Mouse (Mus musculus) heart, embryonic 14.5 days (tissue): ENCODE measurements at regions not wholly inside any gene's neighbourhood (a gene's known extent, or its start where the extent isn't known, plus 50 kb on each side); places are given as distances from the start of the nearest gene placed in this dataset.

Experiments used
- ATAC-seq: fragments of 200-750 bp; cut with Nextera tagmentation; 2 replicates; pipeline ENCODE4 v1.8.0; 2017; ENCODE audit warnings: low read depth, moderate TSS enrichment; ENCODE audit not compliant: insufficient number of reproducible peaks, insufficient read depth, low FRiP score
- H3K27ac ChIP-seq, 2 experiments: fragments of 200-500 bp in 1 of 2; fragments of 300-500 bp in 1 of 2; sonication (generic) in 1 of 2; replicated peaks in 1 of 2; 2 replicates each; pipeline ENCODE4 v1.5.1; 2012 to 2014; ENCODE audit warnings: low read depth in 2 of 2, low read length in 2 of 2, control low read depth in 1 of 2, mild to moderate bottlenecking in 1 of 2, mixed read lengths in 1 of 2; ENCODE audit not compliant: control insufficient read depth in 1 of 2, insufficient read depth in 1 of 2
- H3K27me3 ChIP-seq: fragments of 300-500 bp; sonication (generic); 2 replicates; pipeline ENCODE4 v1.6.1; 2014; ENCODE audit warnings: mild to moderate bottlenecking, low read length, control low read depth; ENCODE audit not compliant: control insufficient read depth, insufficient read depth
- H3K36me3 ChIP-seq: fragments of 300-500 bp; sonication (generic); 2 replicates; pipeline ENCODE4 v1.6.1; 2014; ENCODE audit warnings: mild to moderate bottlenecking, control low read depth, low read length, mixed read lengths; ENCODE audit not compliant: control insufficient read depth, insufficient read depth
- H3K4me1 ChIP-seq, 2 experiments: fragments of 200-500 bp in 1 of 2; fragments of 300-500 bp in 1 of 2; sonication (generic) in 1 of 2; 2 replicates each; pipeline ENCODE4 v1.6.1; 2012 to 2014; ENCODE audit warnings: low read length in 2 of 2, control low read depth in 1 of 2, mixed read lengths in 1 of 2; ENCODE audit not compliant: control insufficient read depth in 2 of 2, insufficient read depth in 2 of 2
- H3K4me2 ChIP-seq: fragments of 300-500 bp; sonication (generic); 2 replicates; pipeline ENCODE4 v1.6.1; 2014; ENCODE audit warnings: mild to moderate bottlenecking, low read length
- H3K4me3 ChIP-seq, 2 experiments: fragments of 200-500 bp in 1 of 2; fragments of 300-500 bp in 1 of 2; sonication (generic) in 1 of 2; 2 replicates each; pipeline ENCODE4 v1.5.1; 2012 to 2014; ENCODE audit warnings: low read length in 2 of 2, mild to moderate bottlenecking in 2 of 2, control low read depth in 1 of 2, low read depth in 1 of 2, moderate library complexity in 1 of 2; ENCODE audit not compliant: control insufficient read depth in 1 of 2, insufficient read depth in 1 of 2
- H3K9ac ChIP-seq: fragments of 300-500 bp; sonication (generic); 2 replicates; pipeline ENCODE4 v1.6.1; 2014; ENCODE audit warnings: mild to moderate bottlenecking, low read length
- H3K9me3 ChIP-seq: fragments of 300-500 bp; sonication (generic); 2 replicates; pipeline ENCODE4 v1.6.1; 2016; ENCODE audit warnings: low read length, control low read depth; ENCODE audit not compliant: control insufficient read depth
- WGBS: fragments of 180-500 bp; shearing (Covaris S2); extraction: QIAGEN DNeasy Blood & Tissue Kit; methylation state at CpG from one replicate; pipeline ENCODE4 v1.1.7; 2014; 5-methylcytosine and 5-hydroxymethylcytosine counted together

- WGBS: 92% methylated on average over 4 of the region's 4 CpGs
- Histone ChIP-seq H3K4me1 (peaks cover 0 to 2% of the 10 kb centered on the region in 2 experiments; a peak in 1 of 4 replicates), H3K9ac (no peak overlapping the region), H3K4me3 (no peak overlapping the region), H3K4me2 (no peak overlapping the region), H3K27ac (no peak overlapping the region), H3K9me3 (no peaks in the 10 kb centered on the region), H3K27me3 (no peaks in the 10 kb centered on the region), H3K36me3 (no peaks in the 10 kb centered on the region)
- no peak for ATAC-seq
These were observed 258.7 kb upstream of the Rnaseh2b start for GRCm38 (mm10) chr14:62033661-62034060.

DNA sequence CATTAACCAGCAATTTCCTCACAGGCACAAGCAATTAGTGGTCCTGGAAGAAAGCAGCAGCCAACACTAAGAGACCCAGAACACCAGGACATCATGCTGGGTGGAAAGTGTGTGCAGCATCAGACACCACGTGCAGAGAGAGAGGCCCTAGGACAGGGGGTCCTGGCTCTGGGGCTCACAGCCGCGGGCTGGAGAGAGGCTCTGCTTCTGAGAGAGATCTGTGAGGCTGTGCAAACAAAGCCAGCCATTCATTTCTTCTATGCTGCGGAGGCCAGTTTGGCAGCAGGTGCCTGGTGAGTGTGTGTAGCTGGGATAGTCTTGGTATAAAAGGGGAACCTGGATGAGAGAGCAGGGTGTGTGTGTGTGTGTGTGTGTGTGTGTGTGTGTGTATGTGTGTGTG lies 257.7 kb upstream of the Rnaseh2b start:
- H3K9ac ChIP-seq: no peak overlapping the region
- H3K4me3 ChIP-seq: no peak overlapping the region
- no peaks in the 10 kb centered on the region for H3K36me3 ChIP-seq
- H3K27me3 ChIP-seq: no peaks in the 10 kb centered on the region
- 52% methylated on average over 4 of the region's 4 CpGs for WGBS
- H3K4me2 ChIP-seq: no peak overlapping the region
- H3K9me3 ChIP-seq: no peaks in the 10 kb centered on the region
- no peak overlapping the region for H3K27ac ChIP-seq
- no peak for ATAC-seq
- peaks cover 0 to 2% of the 10 kb centered on the region in 2 experiments; a peak in 1 of 4 replicates for H3K4me1 ChIP-seq

GRCm38 (mm10) chr14:62035416-62035815 lies 257.0 kb upstream of the Rnaseh2b start:
- H3K9me3 ChIP-seq: no peaks in the 10 kb centered on the region
- no peak overlapping the region for H3K9ac ChIP-seq
- no peaks in the 10 kb centered on the region for H3K36me3 ChIP-seq
- peaks cover 0 to 2% of the 10 kb centered on the region in 2 experiments; a peak in 1 of 4 replicates for H3K4me1 ChIP-seq
- no peak overlapping the region for H3K27ac ChIP-seq
- H3K4me3 ChIP-seq: no peak overlapping the region
- no peaks in the 10 kb centered on the region for H3K27me3 ChIP-seq
- ATAC-seq: no peak
- 88% methylated on average over 3 of the region's 3 CpGs for WGBS
- H3K4me2 ChIP-seq: no peak overlapping the region

- Histone ChIP-seq H3K4me3 (no peak overlapping the region), H3K9ac (no peak overlapping the region), H3K36me3 (no peaks in the 10 kb centered on the region), H3K27ac (no peak overlapping the region), H3K9me3 (no peaks in the 10 kb centered on the region), H3K4me1 (peaks cover 0 to 2% of the 10 kb centered on the region in 2 experiments; a peak in 1 of 4 replicates), H3K4me2 (no peak overlapping the region), H3K27me3 (no peaks in the 10 kb centered on the region)
- no peak for ATAC-seq
- 33% methylated on average over 1 of the region's 1 CpGs for WGBS
These were observed 254.9 kb upstream of the Rnaseh2b start for GRCm38 (mm10) chr14:62037514-62037913.

GRCm38 (mm10) chr14:62037917-62038316 lies 254.5 kb upstream of the Rnaseh2b start:
- Histone ChIP-seq H3K4me3 (no peak overlapping the region), H3K4me2 (no peak overlapping the region), H3K36me3 (no peaks in the 10 kb centered on the region), H3K27me3 (no peaks in the 10 kb centered on the region), H3K27ac (no peak overlapping the region), H3K4me1 (peaks cover 0 to 2% of the 10 kb centered on the region in 2 experiments; a peak in 1 of 4 replicates), H3K9ac (no peak overlapping the region), H3K9me3 (no peaks in the 10 kb centered on the region)
- ATAC-seq: no peak
- WGBS: 69% methylated on average over 5 of the region's 5 CpGs

- Histone ChIP-seq H3K4me2 (no peak overlapping the region), H3K4me1 (peaks cover 0 to 2% of the 10 kb centered on the region in 2 experiments; a peak in 1 of 4 replicates), H3K9ac (no peak overlapping the region), H3K9me3 (no peaks in the 10 kb centered on the region), H3K36me3 (no peaks in the 10 kb centered on the region), H3K27ac (no peak overlapping the region), H3K4me3 (no peak overlapping the region), H3K27me3 (no peaks in the 10 kb centered on the region)
- 68% methylated on average over 11 of the region's 11 CpGs for WGBS
- no peak for ATAC-seq
These were observed 249.9 kb upstream of the Rnaseh2b start for GRCm38 (mm10) chr14:62042305-62043116.

- H3K4me1 ChIP-seq: no peaks in the 10 kb centered on the region
- no peak for ATAC-seq
- H3K36me3 ChIP-seq: no peaks in the 10 kb centered on the region
- H3K4me3 ChIP-seq: no peak overlapping the region
- no peak overlapping the region for H3K9ac ChIP-seq
- no peak overlapping the region for H3K27ac ChIP-seq
- H3K4me2 ChIP-seq: no peak overlapping the region
- WGBS: 83% methylated on average over 4 of the region's 4 CpGs
- H3K9me3 ChIP-seq: no peaks in the 10 kb centered on the region
- H3K27me3 ChIP-seq: no peaks in the 10 kb centered on the region
These were observed 249.3 kb upstream of the Rnaseh2b start for GRCm38 (mm10) chr14:62043117-62043422.

DNA sequence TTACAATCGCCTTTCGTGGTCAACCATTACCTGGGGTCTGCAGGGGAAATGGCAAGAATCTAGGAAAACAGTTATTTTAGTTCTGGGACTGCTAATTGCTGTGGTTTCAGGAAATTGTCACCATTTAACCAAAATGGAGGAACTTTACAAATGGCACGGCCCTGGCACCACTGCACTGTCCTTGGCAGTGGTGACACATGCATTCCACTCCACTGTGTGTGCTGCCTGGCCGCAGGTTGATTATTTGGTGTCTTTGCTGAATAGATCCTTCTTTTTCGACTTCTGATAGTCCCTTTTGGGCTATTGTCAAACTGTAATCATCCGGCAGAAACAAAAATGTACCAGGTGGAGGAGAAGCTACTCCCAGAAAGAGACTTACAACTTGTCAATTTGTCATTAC lies 241.4 kb upstream of the Rnaseh2b start:
- Histone ChIP-seq H3K9me3 (no peaks in the 10 kb centered on the region; the same call in 1 of the 2 replicates), H3K9ac (no peak overlapping the region), H3K4me3 (no peak overlapping the region), H3K36me3 (no peaks in the 10 kb centered on the region), H3K27ac (no peak overlapping the region), H3K4me2 (no peak overlapping the region), H3K27me3 (no peaks in the 10 kb centered on the region), H3K4me1 (peaks cover 0 to 9% of the 10 kb centered on the region in 2 experiments; a peak in 1 of 4 replicates)
- no peak for ATAC-seq
- 90% methylated on average over 6 of the region's 6 CpGs for WGBS
